Mouse (Mus musculus) lung, postnatal 0 days (tissue): Measurements from ENCODE around the gene Cdip1.

Experiments
- CTCF ChIP-seq: IDR thresholded peaks from 2 replicates; pipeline ENCODE4 v1.5.1; 2016; ENCODE audit warnings: antibody characterized with exemption, mild to moderate bottlenecking
- EP300 ChIP-seq: IDR thresholded peaks from 2 replicates; pipeline ENCODE4 v1.6.1; 2016; ENCODE audit warnings: antibody characterized with exemption, mild to moderate bottlenecking, control low read depth

GRCm38 (mm10) chr16:4796631-4797030 is 6.5 kb upstream of the Cdip1 start:
- TF ChIP-seq CTCF (no peak), EP300 (no peak)
